In the genomic region with DNA sequence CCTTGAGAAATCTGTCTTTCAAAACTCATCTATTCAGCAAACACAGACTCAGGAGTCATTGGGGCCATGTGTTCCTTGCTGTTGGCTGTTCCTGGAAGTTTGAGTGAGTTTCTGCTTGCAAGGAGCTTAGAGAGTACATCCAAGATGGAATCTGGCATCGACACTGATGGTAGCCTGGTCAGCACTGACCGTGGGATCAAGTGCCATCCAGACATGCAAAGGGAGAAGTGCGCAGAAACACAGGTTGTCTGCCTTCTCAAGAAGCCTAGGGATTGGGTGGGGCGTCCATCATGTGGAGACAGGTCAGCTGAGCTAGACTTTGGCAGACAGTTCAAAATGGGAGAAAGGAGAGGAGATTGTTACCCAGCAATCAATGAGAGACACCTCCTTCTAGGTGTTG, we compare ENCODE assay signal across 30 mouse cellular contexts.
"Had no signal": no experiment of that assay in that cellular context is flagged by ENCODE, and none has a peak within 500 bp of the region (broad histone marks: within the 10 kb centered on the region; RNA-seq: fewer than 3 reads in every experiment).

No protein-coding gene starts in this region.

- H3K27ac ChIP-seq: limb, embryonic 10.5 days; limb, embryonic 12.5 days; limb, embryonic 13.5 days; limb, embryonic 15.5 days; liver, embryonic 12.5 days; liver, embryonic 13.5 days; liver, embryonic 14.5 days; liver, embryonic 15.5 days; lung, embryonic 15.5 days; macrophage; midbrain, embryonic 10.5 days; midbrain, embryonic 12.5 days; midbrain, embryonic 13.5 days; midbrain, embryonic 15.5 days; neural tube, embryonic 12.5 days had no signal

- H3K27me3 ChIP-seq: limb, embryonic 12.5 days; limb, embryonic 13.5 days; limb, embryonic 15.5 days; liver, embryonic 12.5 days; liver, embryonic 13.5 days; liver, embryonic 15.5 days; lung, embryonic 15.5 days; megakaryocyte, embryonic 14.5 days; midbrain, embryonic 13.5 days; midbrain, embryonic 15.5 days; neural tube, embryonic 12.5 days had no signal

- H3K36me3 ChIP-seq: limb, embryonic 10.5 days; liver, embryonic 12.5 days; liver, embryonic 13.5 days; liver, embryonic 15.5 days; lung, embryonic 15.5 days; midbrain, embryonic 10.5 days; midbrain, embryonic 12.5 days; midbrain, embryonic 13.5 days; midbrain, embryonic 15.5 days; neural tube, embryonic 12.5 days had no signal

- DNase-seq: left cerebral cortex, postnatal 4 days; liver; liver, embryonic 13.5 days; liver, postnatal 0 days; lung, adult 18-20 months; lung, adult 2 months; lung, embryonic 14.5 days; lung, postnatal 10 days; lung, postnatal 14 days; lung, postnatal 36 days; lung, postnatal 4 days; midbrain, embryonic 14.5 days had no signal

- H3K4me1 ChIP-seq: midbrain, embryonic 12.5 days; midbrain, embryonic 15.5 days had no signal

- H3K9me3 ChIP-seq: limb, embryonic 10.5 days; limb, embryonic 12.5 days; limb, embryonic 13.5 days; limb, embryonic 15.5 days; liver, embryonic 12.5 days; liver, embryonic 13.5 days; liver, embryonic 15.5 days; lung, embryonic 15.5 days; megakaryocyte, embryonic 14.5 days; midbrain, embryonic 10.5 days; midbrain, embryonic 12.5 days; midbrain, embryonic 13.5 days; midbrain, embryonic 15.5 days; neural tube, embryonic 12.5 days had no signal

- ATAC-seq: liver, embryonic 12.5 days; liver, postnatal 0 days; lung, postnatal 0 days; midbrain, embryonic 13.5 days; midbrain, embryonic 15.5 days; midbrain, embryonic 16.5 days had no signal

- H3K4me3 ChIP-seq: limb, embryonic 10.5 days; limb, embryonic 12.5 days; limb, embryonic 13.5 days; limb, embryonic 15.5 days; liver, embryonic 12.5 days; liver, embryonic 13.5 days; liver, embryonic 15.5 days; lung, embryonic 15.5 days; megakaryocyte, embryonic 14.5 days; midbrain, embryonic 10.5 days; midbrain, embryonic 12.5 days; midbrain, embryonic 13.5 days; midbrain, embryonic 15.5 days; myocyte; neural tube, embryonic 12.5 days had no signal
